Mouse (Mus musculus) spleen, postnatal 10 days (tissue): ENCODE data around the gene Myzap.
"Not testable (repeated sequence)": the region's sequence is repeated elsewhere in the genome, so short reads cannot be mapped to it uniquely, and the experiment has no call there.

ENCODE experiments used
- DNase-seq, 2 experiments: peaks; one replicate each; pipeline ENCODE4 v3.0.0; 2021 to 2022; ENCODE audit warnings: low spot score in 2 of 2

Myzap gene

DNA sequence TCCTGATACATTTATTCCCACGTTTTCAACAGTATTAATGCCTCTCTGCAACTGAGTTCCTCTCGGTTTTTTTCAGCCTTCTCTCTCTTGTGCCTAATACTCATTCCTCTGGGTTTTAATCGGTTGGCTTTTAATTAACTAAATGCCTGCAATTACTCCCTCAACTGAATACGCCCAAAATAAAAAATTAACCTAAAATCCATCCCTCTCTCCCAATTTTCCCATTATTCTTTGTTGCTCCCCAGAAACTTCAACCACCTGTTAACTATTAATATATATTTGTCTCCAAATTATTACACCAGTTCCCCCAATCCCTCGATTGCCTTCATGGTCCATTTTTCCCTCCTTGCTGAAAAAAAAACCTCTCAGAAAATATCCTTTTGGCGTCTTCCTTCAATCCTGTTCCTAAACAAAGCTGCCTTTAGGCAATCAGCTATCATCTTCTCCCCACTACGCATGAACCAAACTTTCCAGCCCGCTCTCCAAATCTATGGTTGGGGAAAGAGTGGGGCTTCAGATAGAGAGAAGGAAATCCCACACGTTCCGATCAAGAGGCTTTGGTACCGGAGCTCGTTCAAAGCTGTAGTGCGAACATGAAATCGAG, 107.2 kb downstream of the Myzap start:
- no peak for DNase-seq

DNA sequence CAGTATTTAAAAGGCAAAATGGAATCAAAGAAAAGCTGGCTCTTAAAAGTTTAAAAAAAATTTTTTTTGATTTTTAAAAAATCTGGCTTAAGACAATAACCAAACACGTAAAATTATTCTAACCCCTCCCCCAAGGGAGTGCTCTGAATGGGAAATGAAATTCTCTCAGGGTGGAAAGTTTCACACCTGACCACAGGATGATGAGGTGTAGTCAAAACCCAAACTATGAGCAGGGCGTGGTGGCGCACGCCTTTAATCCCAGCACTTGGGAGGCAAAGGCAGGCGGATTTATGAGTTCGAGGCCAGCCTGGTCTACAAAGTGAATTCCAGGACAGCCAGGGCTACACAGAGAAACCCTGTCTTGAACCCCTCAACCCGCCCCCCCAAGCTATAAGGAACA, 108.3 kb downstream of the Myzap start:
- DNase-seq: not testable (repeated sequence)

DNA sequence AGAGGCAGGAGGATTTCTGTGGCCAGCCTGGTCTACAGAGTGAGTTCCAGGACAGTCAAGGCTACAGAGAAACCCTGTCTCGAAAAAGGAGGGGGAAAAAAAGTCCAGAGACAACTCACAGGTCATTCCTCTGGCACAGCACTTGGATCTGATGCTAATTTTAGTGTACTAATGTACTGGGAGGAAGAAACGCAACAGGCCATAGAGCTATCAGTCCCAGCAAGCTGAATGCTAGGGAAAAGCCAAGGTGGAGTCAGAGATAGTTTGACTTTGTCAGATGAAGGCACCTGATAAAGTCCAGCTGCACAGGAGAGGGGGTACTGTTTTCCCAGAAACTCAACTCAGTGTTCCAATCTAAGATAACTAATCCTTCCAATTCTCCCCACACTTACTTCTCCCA, 111.9 kb downstream of the Myzap start:
- no peak for DNase-seq

GRCm38 (mm10) chr9:71479413-71479812, 112.7 kb downstream of the Myzap start:
- DNase-seq: no peak

DNA sequence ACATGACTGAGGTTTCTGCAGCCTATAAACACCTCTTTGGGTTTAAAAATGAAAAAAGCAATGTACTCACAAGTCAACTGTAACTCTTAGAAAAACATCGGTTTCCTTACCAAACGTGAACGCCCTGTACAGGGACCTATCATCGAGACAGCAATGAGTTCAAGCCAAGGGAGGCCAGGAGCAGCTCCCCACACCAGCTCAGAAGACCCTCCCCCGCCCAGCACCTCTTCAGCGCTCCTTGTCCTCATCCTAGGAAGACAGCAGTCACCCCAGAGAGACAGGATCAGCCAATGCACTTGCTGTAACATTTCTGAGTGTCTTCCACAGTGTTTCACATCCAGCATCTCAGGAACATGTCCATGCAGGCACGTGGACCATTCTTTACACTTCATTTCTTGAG, 113.6 kb downstream of the Myzap start:
- no peak for DNase-seq

- DNase-seq: no peak
Measured at GRCm38 (mm10) chr9:71476601-71477000, 115.6 kb downstream of the Myzap start.

DNA sequence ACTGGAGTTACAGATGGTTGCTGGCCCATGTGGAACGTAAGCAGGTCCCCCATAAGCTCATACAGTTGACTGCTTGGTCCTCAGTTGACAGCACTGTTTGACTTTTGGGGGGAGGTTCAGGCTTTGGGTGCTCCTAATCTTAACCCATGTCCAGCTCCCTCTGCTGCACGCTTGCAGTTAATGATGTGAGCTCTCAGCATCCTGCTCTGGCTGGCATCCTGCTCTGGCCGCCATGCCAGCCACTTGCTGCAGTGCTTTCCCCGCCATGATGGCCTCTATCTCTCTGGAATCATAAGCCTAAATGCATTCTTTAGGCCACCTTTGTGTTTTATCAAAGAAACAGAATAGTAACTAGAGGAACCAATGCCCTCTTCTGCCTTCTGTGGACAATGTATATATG, 116.6 kb downstream of the Myzap start:
- no peak for DNase-seq

DNA sequence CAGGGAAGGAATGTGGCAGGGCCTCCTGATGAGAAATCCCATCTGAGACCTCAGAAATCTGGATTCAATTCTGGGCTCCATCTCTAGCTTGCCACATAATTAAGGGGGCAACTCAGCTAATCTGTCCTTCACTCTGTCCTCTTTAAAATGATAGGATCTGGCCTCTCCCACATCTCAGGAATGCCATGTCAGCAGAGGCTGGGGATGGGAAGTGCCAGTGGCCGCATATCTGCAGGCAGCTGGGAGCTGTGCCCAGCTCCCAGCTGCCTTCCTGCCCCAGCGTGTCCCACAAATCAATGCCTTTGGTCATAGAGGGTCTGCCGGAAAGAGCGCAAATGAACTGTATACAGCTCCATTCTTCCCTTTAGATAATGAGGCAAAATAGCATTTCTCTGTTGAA, 124.7 kb downstream of the Myzap start:
- no peak for DNase-seq

GRCm38 (mm10) chr9:71466111-71466510, 126.0 kb downstream of the Myzap start:
- DNase-seq: no peak

GRCm38 (mm10) chr9:71463072-71463667, 129.0 kb downstream of the Myzap start:
- DNase-seq: no peak

GRCm38 (mm10) chr9:71456738-71457137, 135.4 kb downstream of the Myzap start:
- no peak for DNase-seq
